Mouse (Mus musculus): ENCODE data around the gene Rbms3.

DNA sequence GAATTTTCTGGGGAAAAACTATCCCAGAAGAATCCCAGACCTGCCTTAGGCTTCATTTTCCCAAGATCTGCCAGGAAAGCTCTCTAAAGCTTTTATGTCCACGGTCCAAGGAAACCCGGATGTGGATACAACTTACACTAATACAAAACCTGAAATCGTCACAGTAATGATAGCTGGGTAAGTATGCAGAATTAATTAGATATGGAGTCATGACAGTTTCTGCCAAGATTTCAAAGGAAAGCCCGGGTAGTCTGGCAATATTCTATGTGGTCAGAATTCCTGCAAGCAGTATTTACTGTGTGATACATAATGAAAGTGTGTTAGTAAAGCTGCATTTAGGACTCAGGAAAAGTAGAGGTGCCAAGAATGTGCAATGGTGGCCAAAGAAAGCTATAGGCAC lies 287.4 kb downstream of the Rbms3 start:
- no peak for TF ChIP-seq CTCF (IDR thresholded peaks at IDR 0.05)
- no peak for TF ChIP-seq EP300 (IDR thresholded peaks at IDR 0.05)
